Mouse (Mus musculus): Measurements from ENCODE around the gene Spata33. TPM values are rescaled to one million over a fixed set of nuclear protein-coding genes. Genes with fewer than 3 reads are reported as not detected.
"Not testable (repeated sequence)": the region's sequence is repeated elsewhere in the genome, so short reads cannot be mapped to it uniquely, and the experiment has no call there.

The Spata33 gene
- total RNA-seq, 2 experiments from 2014 or later: 42.9 to 48.5 TPM

- intact Hi-C loops (cut with DNase I): no loop called here
- no peak for DNase-seq
Measured at GRCm38 (mm10) chr8:123257114-123257513, 44.5 kb downstream of the Spata33 start.

- intact Hi-C loops (cut with DNase I); DNase-seq: not testable (repeated sequence)
Measured at GRCm38 (mm10) chr8:123257593-123257992, 45.0 kb downstream of the Spata33 start.

- intact Hi-C loops (cut with DNase I): no loop called here
- no peak for DNase-seq
Measured at GRCm38 (mm10) chr8:123267926-123268656, 55.5 kb downstream of the Spata33 start.

GRCm38 (mm10) chr8:123271147-123271546 is 58.5 kb downstream of the Spata33 start:
- intact Hi-C loops (cut with DNase I): no loop called here
- no peak for DNase-seq

Other genes starting within 250 kb of the Spata33 start
- 10 to 100 TPM; 83.6 to 84.5 TPM for gene Ankrd11, start 170.6 kb upstream of the Spata33 start, total RNA-seq (2021)
- gene Spg7, start 149.9 kb upstream of the Spata33 start, total RNA-seq (2021): 10 to 100 TPM; 72.8 to 80.3 TPM
- 100 to 1,000 TPM; 536 to 545 TPM for gene Rpl13, start 110.5 kb upstream of the Spata33 start, total RNA-seq (2021)
- gene Cpne7, start 95.5 kb upstream of the Spata33 start, total RNA-seq (2021): 1 to 10 TPM in 1 of 2 experiments, under 1 TPM in 1; 0.64 to 1.3 TPM
- 1 to 10 TPM; 1.3 to 2.3 TPM for gene Sult5a1, start 54.5 kb upstream of the Spata33 start, total RNA-seq (2021)
- gene Dpep1, start 26.6 kb upstream of the Spata33 start, total RNA-seq (2021): 10 to 100 TPM in 1 of 2 experiments, 1 to 10 TPM in 1; 9.6 to 29.0 TPM
- gene Chmp1a, start 69 bp upstream of the Spata33 start, total RNA-seq (2021): 10 to 100 TPM; 64.2 to 82.9 TPM
- gene Cdk10, start 12.0 kb downstream of the Spata33 start, total RNA-seq (2021): 10 to 100 TPM; 26.4 to 27.9 TPM
- gene Spata2l, start 23.4 kb downstream of the Spata33 start, total RNA-seq (2021): 1 to 10 TPM; 6.4 to 6.8 TPM
- gene Zfp276, start 41.4 kb downstream of the Spata33 start, total RNA-seq (2021): 10 to 100 TPM; 10.7 to 12.1 TPM
- 10 to 100 TPM; 22.9 to 27.0 TPM for gene Vps9d1, start 41.5 kb downstream of the Spata33 start, total RNA-seq (2021)
- gene Fanca, start 105.7 kb downstream of the Spata33 start, total RNA-seq (2021): 1 to 10 TPM; 6.5 to 7.4 TPM
- gene Spire2, start 119.9 kb downstream of the Spata33 start, total RNA-seq (2021): under 1 TPM; 0.26 to 0.32 TPM
- 100 to 1,000 TPM; 161 to 167 TPM for gene Tcf25, start 160.9 kb downstream of the Spata33 start, total RNA-seq (2021)
- not detected for gene Mc1r, start 194.3 kb downstream of the Spata33 start, total RNA-seq (2021)
- gene Tubb3, start 198.6 kb downstream of the Spata33 start, total RNA-seq (2021): under 1 TPM; 0.55 to 0.98 TPM
- gene Def8, start 210.7 kb downstream of the Spata33 start, total RNA-seq (2021): 10 to 100 TPM; 57.2 to 65.2 TPM

All from heart, postnatal 10 days (tissue).